Mouse (Mus musculus): ENCODE data around the gene Rcan3. TPM values are rescaled to one million over a fixed set of nuclear protein-coding genes. Genes with fewer than 3 reads are reported as not detected.

Gene Rcan3
- polyA plus RNA-seq (2016; fragmentation: Nextera tagmentation; extraction: Ambion mirVana): 6.4 and 6.7 TPM in 2 replicates

DNA sequence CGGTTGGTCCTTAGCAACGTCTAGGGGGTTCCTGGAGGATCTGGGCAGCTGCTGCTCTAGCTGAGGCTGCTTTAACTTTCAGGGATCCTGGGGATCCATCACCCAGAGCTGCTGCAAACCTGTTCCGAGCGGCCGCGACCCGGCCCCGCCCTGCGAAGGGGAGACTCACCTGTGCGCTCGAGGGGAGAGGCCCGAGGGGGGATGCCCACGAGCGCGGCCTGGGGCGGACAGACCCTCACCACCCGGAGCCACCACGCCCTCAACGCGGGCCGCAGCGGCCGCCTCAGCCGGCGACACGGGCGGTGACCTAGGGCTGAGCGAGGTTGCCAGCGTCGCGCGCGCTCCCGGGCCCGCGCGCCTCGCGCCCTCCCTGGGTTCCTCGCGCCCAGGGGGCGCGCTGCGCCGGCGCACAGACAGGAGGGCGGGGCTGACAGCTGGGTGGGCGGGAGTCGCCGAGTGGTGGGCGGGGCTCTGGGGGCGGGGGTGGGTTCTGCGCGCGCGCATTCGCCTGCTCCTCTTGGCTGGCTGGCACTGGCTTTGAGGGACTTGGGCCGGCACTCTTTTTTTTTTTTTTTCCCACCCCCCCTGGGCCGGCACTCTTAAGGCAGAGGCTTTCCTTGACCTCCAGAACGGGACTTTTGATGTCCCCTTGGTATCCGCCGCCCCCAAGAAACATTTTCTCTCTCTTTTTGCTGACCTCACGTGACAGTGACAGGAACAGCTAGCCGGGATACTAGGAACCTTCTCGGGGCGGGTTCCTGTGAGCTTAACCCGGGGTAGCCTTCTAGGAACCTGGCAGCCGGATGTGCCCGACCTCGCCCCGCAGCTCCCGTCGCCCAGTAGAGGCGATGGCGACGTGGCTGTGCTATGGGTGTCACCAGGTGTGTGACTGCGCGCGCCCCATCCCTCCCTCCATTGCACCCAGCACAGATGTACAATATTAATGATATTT, at the start of gene Rcan3:
Gene Rcan3, minus strand, starts transcription at position 411 of the 952 bp plus-strand sequence.
- Histone ChIP-seq H3K27me3 (ENCODE audit: low read depth, poor library complexity, severe bottlenecking) (peaks cover 14% of the 10 kb centered on the region), H3K9me3 (replicated peaks) (no peaks in the 10 kb centered on the region), H3K36me3 (no peaks in the 10 kb centered on the region), H3K27ac (peak within 1 kb of the TSS; percentile 85), H3K4me3 (peak within 1 kb of the TSS; percentile 74), H3K4me1 (peaks cover 19% of the 10 kb centered on the region)
- DNase-seq (ENCODE audit: low spot score): peak; percentile 94
- WGBS: under 1% methylated on average over 79 of the region's 79 CpGs

DNA sequence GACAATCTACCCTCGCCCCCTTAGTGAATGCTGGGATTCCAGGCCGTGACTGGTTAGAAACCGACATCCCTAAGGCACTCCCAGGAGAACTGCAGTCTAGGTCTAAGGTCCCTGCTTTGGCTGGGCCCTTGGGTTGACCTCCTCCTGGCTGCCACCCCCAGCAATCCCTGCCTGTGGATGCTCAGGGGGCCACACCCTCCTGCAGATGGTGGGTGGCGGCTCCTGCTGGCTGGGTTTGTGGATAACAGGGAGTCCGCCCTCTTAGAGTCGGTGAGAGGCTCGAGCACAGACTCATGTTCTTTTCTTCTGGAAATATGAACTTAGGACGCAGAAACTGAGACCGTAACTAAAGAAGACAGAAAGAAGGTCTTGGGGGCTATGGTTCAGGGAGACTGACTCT, 46.7 kb upstream of the Rcan3 start:
- Histone ChIP-seq H3K4me1 (peaks cover 5% of the 10 kb centered on the region; the same call in 1 of the 2 replicates), H3K36me3 (no peaks in the 10 kb centered on the region), H3K27ac (no peak overlapping the region), H3K9me3 (replicated peaks) (no peaks in the 10 kb centered on the region), H3K4me3 (no peak overlapping the region), H3K27me3 (ENCODE audit: low read depth, poor library complexity, severe bottlenecking) (no peaks in the 10 kb centered on the region)
- no peak for DNase-seq (ENCODE audit: low spot score)
- 81% methylated on average over 9 of the region's 9 CpGs for WGBS

DNA sequence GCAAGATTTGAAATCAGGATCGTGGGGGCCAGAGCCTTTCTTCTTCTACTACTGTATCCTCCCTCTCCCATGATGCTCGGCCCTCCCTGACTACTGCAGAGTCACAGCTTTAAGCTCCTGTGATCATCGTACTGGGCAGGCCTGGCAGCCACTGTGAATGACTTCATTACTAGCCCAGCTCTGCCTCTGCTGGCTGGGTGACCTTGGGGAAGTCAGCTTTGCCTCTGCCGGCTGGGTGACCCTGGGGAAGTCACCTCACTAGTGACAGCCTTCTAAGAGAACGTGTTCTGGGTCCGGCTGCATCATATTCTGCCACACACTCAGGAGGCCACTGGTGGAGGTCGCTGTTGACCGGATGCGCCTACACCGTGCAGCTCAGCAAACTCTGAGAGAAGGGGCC, 44.2 kb upstream of the Rcan3 start:
- no peak for DNase-seq (ENCODE audit: low spot score)
- H3K27ac ChIP-seq: no peak overlapping the region
- H3K27me3 ChIP-seq (ENCODE audit: low read depth, poor library complexity, severe bottlenecking): no peaks in the 10 kb centered on the region
- peaks cover 5% of the 10 kb centered on the region; the same call in 1 of the 2 replicates for H3K4me1 ChIP-seq
- no peaks in the 10 kb centered on the region for H3K9me3 ChIP-seq (replicated peaks)
- WGBS: 87% methylated on average over 10 of the region's 10 CpGs
- no peaks in the 10 kb centered on the region for H3K36me3 ChIP-seq
- H3K4me3 ChIP-seq: no peak overlapping the region

DNA sequence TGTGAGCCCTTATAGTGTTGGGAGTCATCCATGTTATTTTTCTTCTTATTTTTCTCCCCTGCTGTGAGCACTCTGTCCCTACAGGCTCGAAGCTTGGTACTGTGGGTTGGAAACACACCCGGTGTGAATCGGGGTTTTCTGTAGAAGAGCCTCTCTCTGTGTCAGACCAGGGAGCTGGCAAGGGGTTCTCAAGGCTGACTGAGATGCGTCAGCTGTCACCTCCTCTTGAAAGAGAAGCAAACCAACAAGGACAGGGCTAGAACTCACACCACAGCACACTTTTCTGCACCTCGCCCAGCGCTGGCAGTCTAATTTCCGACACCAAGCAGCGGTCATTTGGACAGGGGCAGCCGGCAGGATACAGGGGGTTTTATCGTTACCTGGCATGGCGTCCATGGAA, 29.8 kb upstream of the Rcan3 start:
- H3K4me1 ChIP-seq: no peaks in the 10 kb centered on the region
- 94% methylated on average over 11 of the region's 11 CpGs for WGBS
- H3K27me3 ChIP-seq (ENCODE audit: low read depth, poor library complexity, severe bottlenecking): no peaks in the 10 kb centered on the region
- DNase-seq (ENCODE audit: low spot score): no peak
- H3K4me3 ChIP-seq: no peak overlapping the region
- no peaks in the 10 kb centered on the region for H3K36me3 ChIP-seq
- no peaks in the 10 kb centered on the region for H3K9me3 ChIP-seq (replicated peaks)
- H3K27ac ChIP-seq: no peak overlapping the region

DNA sequence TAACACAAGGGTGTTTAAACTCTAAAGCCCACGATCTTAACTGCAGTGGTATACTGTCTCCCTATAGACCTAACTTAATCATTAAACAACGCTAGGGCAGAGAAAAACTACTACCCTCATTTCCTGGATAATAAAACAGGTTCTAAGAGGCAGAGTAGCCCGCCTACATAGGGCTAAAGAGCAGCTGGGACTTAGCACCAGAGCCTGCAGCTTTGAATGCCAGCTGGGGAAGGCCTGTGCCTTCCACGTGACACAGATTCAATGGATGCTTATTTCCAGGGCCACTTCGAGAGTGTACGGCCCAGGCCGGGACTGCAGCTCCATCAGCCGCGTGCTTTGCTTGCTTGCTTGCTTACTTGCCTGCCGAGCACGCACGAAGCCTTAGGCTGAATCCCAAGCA, 19.9 kb upstream of the Rcan3 start:
- Histone ChIP-seq H3K9me3 (replicated peaks) (no peaks in the 10 kb centered on the region), H3K36me3 (no peaks in the 10 kb centered on the region), H3K4me3 (no peak overlapping the region), H3K27me3 (ENCODE audit: low read depth, poor library complexity, severe bottlenecking) (no peaks in the 10 kb centered on the region), H3K4me1 (peaks cover 34% of the 10 kb centered on the region), H3K27ac (peak overlapping the region; percentile 62)
- no peak for DNase-seq (ENCODE audit: low spot score)
- 65% methylated on average over 12 of the region's 12 CpGs for WGBS

DNA sequence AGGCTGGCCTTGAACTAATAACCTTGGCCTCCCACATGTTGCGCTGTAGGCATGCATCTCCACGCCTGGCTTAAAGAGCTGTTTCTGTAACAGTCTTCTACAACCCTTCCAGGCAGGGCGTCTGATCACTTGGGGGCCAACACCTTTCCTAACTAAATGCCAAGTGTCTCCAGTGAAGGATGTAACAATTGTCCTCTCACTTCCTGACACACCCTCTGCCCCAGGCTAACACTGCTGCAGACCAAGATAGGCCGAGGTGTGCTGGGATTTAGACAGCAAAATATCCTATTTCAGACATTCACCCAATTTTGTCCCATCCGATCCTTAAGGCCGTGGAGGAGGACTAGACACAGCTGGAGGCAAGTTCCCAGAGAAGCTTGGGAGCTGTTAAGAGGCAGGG, 19.5 kb upstream of the Rcan3 start:
- no peaks in the 10 kb centered on the region for H3K27me3 ChIP-seq (ENCODE audit: low read depth, poor library complexity, severe bottlenecking)
- H3K9me3 ChIP-seq (replicated peaks): no peaks in the 10 kb centered on the region
- DNase-seq (ENCODE audit: low spot score): no peak
- H3K36me3 ChIP-seq: no peaks in the 10 kb centered on the region
- WGBS: 49% methylated on average over 6 of the region's 6 CpGs
- H3K4me1 ChIP-seq: peaks cover 34% of the 10 kb centered on the region
- peak overlapping the region; percentile 46; the same call in 1 of the 2 replicates for H3K27ac ChIP-seq
- no peak overlapping the region for H3K4me3 ChIP-seq

DNA sequence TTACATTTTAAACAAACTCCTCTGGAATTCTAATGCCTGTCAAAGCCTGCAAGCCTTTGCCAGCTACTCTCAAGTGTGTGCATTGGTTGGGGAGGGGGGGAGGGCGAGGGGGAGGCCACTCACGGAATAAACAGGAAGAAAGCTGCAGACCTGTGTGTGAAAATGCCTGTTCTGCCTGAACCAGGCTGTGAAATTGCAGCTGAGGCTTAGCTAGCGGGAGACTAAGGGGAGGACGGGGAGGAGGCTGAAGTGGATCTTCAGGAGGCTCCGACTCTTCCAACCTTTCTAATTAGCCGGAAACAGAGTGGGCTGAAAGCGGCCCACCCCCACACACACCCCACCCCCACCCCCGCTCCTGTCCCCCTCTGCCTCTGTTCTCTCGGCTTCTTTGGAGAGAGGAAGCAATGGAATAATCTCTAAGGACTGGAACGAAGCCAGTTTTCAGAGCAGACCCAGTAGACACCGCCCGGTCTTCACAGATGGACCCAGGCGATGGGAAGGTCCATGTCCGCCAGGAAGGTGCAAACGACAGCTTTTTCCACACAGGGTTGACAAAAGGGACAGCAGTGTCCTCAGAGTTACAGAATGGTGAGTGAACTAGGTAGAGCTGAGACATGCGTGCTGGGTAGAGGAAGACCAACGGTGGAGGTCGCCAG, 17.8 kb upstream of the Rcan3 start:
- H3K4me3 ChIP-seq: no peak overlapping the region
- DNase-seq (ENCODE audit: low spot score): no peak
- H3K27ac ChIP-seq: peak overlapping the region; percentile 63
- no peaks in the 10 kb centered on the region for H3K27me3 ChIP-seq (ENCODE audit: low read depth, poor library complexity, severe bottlenecking)
- WGBS: 52% methylated on average over 18 of the region's 18 CpGs
- no peaks in the 10 kb centered on the region for H3K9me3 ChIP-seq (replicated peaks)
- peaks cover 34% of the 10 kb centered on the region for H3K4me1 ChIP-seq
- H3K36me3 ChIP-seq: no peaks in the 10 kb centered on the region

DNA sequence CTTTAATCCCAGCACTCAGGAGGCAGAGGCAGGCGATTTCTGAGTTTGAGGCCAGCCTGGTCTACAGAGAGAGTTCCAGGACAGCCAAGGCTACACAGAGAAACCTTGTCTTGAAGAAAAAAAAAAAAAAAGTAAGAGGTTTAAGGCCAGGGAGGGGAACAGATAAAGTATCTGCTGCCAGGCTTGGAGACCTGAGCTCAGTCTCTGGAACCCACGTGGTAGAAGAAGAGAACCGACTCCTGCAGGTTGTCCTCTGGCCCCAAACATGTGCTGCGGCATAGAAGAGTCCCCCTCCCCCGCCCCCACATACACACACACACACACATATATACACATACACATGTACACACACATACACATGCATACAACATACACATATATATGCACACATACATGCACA, 8.8 kb upstream of the Rcan3 start:
- Histone ChIP-seq H3K4me3 (no peak overlapping the region), H3K36me3 (no peaks in the 10 kb centered on the region), H3K27me3 (ENCODE audit: low read depth, poor library complexity, severe bottlenecking) (no peaks in the 10 kb centered on the region), H3K9me3 (replicated peaks) (no peaks in the 10 kb centered on the region), H3K27ac (no peak overlapping the region), H3K4me1 (peaks cover 7% of the 10 kb centered on the region)
- no peak for DNase-seq (ENCODE audit: low spot score)
- WGBS: 77% methylated on average over 5 of the region's 5 CpGs

DNA sequence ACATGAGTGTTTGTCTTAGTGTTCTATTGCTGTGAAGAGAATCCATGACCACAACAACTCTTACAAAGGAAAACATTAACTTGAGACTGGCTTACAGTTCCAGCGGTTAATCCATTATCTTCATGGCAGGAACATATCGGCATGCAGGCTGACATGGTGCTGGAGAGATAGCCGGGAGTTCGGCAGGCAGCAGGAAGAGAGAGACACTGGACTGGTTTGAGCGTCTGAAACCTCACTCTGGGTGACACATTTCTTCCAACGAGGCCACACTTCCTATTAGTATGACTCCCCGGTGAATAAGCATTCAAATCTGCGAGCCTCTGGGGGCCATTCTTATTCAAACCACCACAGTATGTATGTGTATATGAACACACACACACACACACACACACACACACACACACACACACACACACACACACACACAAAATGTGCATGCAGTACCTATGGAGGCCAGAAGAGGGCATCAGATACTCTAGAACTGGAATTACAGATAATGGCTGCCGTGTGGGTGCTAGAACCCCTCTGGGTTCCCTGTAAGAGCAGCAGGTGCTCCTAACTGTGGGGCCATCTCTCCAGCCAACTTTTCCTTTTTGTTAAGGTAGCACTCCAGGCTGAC, 6.4 kb upstream of the Rcan3 start:
- Histone ChIP-seq H3K4me3 (no peak overlapping the region), H3K27me3 (ENCODE audit: low read depth, poor library complexity, severe bottlenecking) (no peaks in the 10 kb centered on the region), H3K36me3 (no peaks in the 10 kb centered on the region), H3K9me3 (replicated peaks) (no peaks in the 10 kb centered on the region), H3K4me1 (peaks cover 10% of the 10 kb centered on the region), H3K27ac (no peak overlapping the region)
- WGBS: 67% methylated on average over 9 of the region's 9 CpGs
- peak; percentile 38 for DNase-seq (ENCODE audit: low spot score)

DNA sequence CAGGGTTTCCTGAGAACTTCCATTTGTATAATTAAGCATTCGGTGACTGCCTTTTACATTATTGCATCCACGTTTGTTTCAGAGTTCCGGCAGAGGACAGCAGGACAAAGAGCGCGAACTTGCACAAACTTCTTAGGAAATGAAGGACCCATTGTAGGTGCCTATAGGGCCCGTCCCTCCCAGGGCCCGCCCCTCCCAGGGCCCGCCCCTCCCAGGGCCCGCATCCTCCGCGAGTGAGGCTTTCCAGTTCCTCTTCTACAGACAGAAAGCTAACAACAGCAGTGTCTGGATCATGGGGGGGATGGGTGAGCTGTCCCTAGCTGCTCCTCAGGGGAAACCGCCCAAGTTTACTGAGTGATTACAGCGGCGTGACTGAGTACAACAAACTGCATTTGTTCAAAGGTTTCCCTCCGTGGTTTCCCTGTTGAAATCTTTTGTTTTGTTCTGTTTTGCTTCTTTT, 5.6 kb upstream of the Rcan3 start:
- H3K27ac ChIP-seq: peak overlapping the region; percentile 78
- 7% methylated on average over 15 of the region's 15 CpGs for WGBS
- H3K9me3 ChIP-seq (replicated peaks): no peaks in the 10 kb centered on the region
- H3K36me3 ChIP-seq: no peaks in the 10 kb centered on the region
- DNase-seq (ENCODE audit: low spot score): peak; percentile 73
- no peaks in the 10 kb centered on the region for H3K27me3 ChIP-seq (ENCODE audit: low read depth, poor library complexity, severe bottlenecking)
- peak overlapping the region; percentile 37 for H3K4me3 ChIP-seq
- peaks cover 15% of the 10 kb centered on the region for H3K4me1 ChIP-seq

DNA sequence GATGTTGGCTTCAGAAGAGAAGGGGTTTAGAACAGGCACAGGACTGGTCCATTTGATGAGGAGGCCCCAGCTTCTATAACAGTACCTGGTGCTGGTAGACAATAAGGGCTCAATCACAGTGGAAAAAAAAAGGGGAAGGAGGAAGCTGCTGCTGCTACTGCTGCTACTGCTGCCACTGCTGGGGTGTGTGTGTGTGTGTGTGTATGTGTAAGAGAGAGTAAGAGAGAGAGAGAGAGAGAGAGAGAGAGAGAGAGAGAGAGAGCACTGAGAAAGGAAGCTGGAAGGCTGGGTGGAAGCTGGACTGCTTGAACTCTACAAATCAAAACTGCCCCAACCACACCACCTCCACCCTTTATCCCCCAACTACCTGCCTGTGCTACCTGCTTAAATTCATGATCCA, 4.3 kb upstream of the Rcan3 start:
- Histone ChIP-seq H3K4me3 (no peak overlapping the region), H3K9me3 (replicated peaks) (no peaks in the 10 kb centered on the region), H3K4me1 (peaks cover 26% of the 10 kb centered on the region), H3K27ac (no peak overlapping the region), H3K36me3 (no peaks in the 10 kb centered on the region), H3K27me3 (ENCODE audit: low read depth, poor library complexity, severe bottlenecking) (peaks cover 6% of the 10 kb centered on the region; the same call in 1 of the 2 replicates)
- DNase-seq (ENCODE audit: low spot score): no peak

DNA sequence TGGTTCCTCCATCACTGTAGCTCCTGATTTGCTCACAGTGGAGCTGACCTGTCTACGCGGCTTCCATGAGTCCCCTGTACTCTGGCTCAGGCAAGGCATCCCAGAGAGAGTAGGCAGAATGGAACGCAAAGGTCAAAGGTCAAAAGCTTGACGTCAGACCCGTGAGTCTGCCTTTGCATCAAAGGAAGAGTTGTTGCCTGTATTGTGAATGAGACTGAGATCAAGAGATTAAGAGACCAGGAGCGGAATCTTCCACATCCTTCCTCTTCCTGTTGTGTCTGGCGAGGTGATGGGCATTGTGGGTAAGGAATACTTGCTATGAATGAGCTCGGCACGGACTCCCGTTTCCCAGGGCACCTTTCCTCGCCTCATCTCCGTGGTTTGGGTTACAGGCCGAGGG, 2.6 kb upstream of the Rcan3 start:
- no peak for DNase-seq (ENCODE audit: low spot score)
- H3K4me3 ChIP-seq: no peak overlapping the region
- 65% methylated on average over 13 of the region's 13 CpGs for WGBS
- no peaks in the 10 kb centered on the region for H3K9me3 ChIP-seq (replicated peaks)
- peaks cover 26% of the 10 kb centered on the region for H3K4me1 ChIP-seq
- no peak overlapping the region for H3K27ac ChIP-seq
- H3K27me3 ChIP-seq (ENCODE audit: low read depth, poor library complexity, severe bottlenecking): peaks cover 14% of the 10 kb centered on the region
- H3K36me3 ChIP-seq: no peaks in the 10 kb centered on the region

DNA sequence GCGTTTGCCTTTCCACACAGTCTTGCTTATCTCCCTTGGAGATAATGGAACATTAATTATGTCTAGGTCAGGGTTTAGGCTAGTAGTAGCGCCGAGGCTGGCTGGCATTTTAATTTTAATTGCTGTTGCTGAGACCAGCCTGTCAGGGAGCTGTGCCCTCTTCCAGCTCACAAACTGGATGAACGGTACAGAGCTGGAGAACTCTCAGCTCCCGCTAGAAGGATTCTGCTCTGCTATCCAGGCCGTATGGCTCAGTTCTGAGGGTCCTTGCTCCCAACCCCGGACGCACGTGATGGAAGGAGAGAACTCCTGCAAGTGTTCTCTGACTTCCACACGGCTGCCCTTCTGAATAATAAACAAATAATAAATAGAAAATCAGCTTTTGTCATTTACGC, 739 bp upstream of the Rcan3 start:
- H3K27ac ChIP-seq: peak overlapping the region; percentile 85
- DNase-seq (ENCODE audit: low spot score): no peak
- 30% methylated on average over 11 of the region's 11 CpGs for WGBS
- peaks cover 14% of the 10 kb centered on the region for H3K27me3 ChIP-seq (ENCODE audit: low read depth, poor library complexity, severe bottlenecking)
- no peaks in the 10 kb centered on the region for H3K36me3 ChIP-seq
- H3K9me3 ChIP-seq (replicated peaks): no peaks in the 10 kb centered on the region
- H3K4me3 ChIP-seq: peak overlapping the region; percentile 74
- H3K4me1 ChIP-seq: peaks cover 24% of the 10 kb centered on the region

All from limb, embryonic 10.5 days (tissue).